Mouse (Mus musculus) lung, embryonic 14.5 days (tissue): Measurements from ENCODE around the gene Cd63. TPM values are rescaled to one million over a fixed set of nuclear protein-coding genes. Genes with fewer than 3 reads are reported as not detected.

Source experiments
- ATAC-seq: fragments of 200-750 bp; cut with Nextera tagmentation; 2 replicates; pipeline ENCODE4 v1.8.0; 2017; ENCODE audit warnings: mild to moderate bottlenecking, moderate TSS enrichment, moderate library complexity; ENCODE audit not compliant: insufficient read depth
- DNase-seq: peaks from one replicate; pipeline ENCODE4 v3.0.0-alpha.2; 2015
- H3K27ac ChIP-seq: fragments of 300-500 bp; sonication (generic); 2 replicates; pipeline ENCODE4 v1.5.1; 2014; ENCODE audit warnings: low read depth, mild to moderate bottlenecking, moderate library complexity
- H3K27me3 ChIP-seq: fragments of 300-500 bp; sonication (generic); 2 replicates; pipeline ENCODE4 v1.6.1; 2014; ENCODE audit warnings: low read length, control low read depth; ENCODE audit not compliant: insufficient read depth
- H3K36me3 ChIP-seq: fragments of 300-500 bp; sonication (generic); 2 replicates; pipeline ENCODE4 v1.6.1; 2014; ENCODE audit warnings: control low read depth; ENCODE audit not compliant: insufficient read depth
- H3K4me1 ChIP-seq: fragments of 300-500 bp; sonication (generic); 2 replicates; pipeline ENCODE4 v1.6.1; 2014; ENCODE audit warnings: antibody characterized with exemption, control low read depth; ENCODE audit not compliant: insufficient read depth
- H3K4me2 ChIP-seq: fragments of 300-500 bp; sonication (generic); 2 replicates; pipeline ENCODE4 v1.6.1; 2014; ENCODE audit warnings: mild to moderate bottlenecking
- H3K4me3 ChIP-seq: fragments of 300-500 bp; sonication (generic); 2 replicates; pipeline ENCODE4 v1.5.1; 2014; ENCODE audit warnings: low read depth, low read length
- H3K9ac ChIP-seq: fragments of 300-500 bp; sonication (generic); 2 replicates; pipeline ENCODE4 v1.6.1; 2014
- H3K9me3 ChIP-seq: fragments of 300-500 bp; sonication (generic); 2 replicates; pipeline ENCODE4 v1.6.1; 2016; ENCODE audit warnings: low read depth, low read length, control low read depth
- CTCF ChIP-seq: IDR thresholded peaks from 2 replicates; pipeline ENCODE4 v1.5.1; 2016; ENCODE audit warnings: antibody characterized with exemption, low read depth
- WGBS: fragments of 180-500 bp; shearing (Covaris S2); extraction: QIAGEN DNeasy Blood & Tissue Kit; methylation state at CpG from one replicate; pipeline ENCODE4 v1.1.7; 2014; 5-methylcytosine and 5-hydroxymethylcytosine counted together
- polyA plus RNA-seq: library from polyadenylated mRNA; unstranded; fragments of >200 nt; fragmentation: Nextera tagmentation; extraction: Ambion mirVana; gene quantifications from 2 replicates; pipeline ENCODE4 v1.2.1, GENCODE M21; 2014

Gene Cd63
- polyA plus RNA-seq, 1 experiment from 2014 or later = 459 TPM

- H3K27me3 ChIP-seq = no peaks in the 10 kb centered on the region
- H3K9ac ChIP-seq = no peak overlapping the region
- no peak overlapping the region for H3K27ac ChIP-seq
- DNase-seq (no peak), ATAC-seq (no peak)
- H3K4me3 ChIP-seq = no peak overlapping the region
- no peak overlapping the region for H3K4me2 ChIP-seq
- 90% methylated on average over 12 of the region's 12 CpGs for WGBS
- H3K9me3 ChIP-seq = no peaks in the 10 kb centered on the region
- peaks cover 4% of the 10 kb centered on the region; the same call in 1 of the 2 replicates for H3K4me1 ChIP-seq
- no peak for TF ChIP-seq CTCF
- H3K36me3 ChIP-seq = peaks cover 58% of the 10 kb centered on the region
Observed at GRCm38 (mm10) chr10:128913696-128914095, 12.9 kb downstream of the Cd63 start.

GRCm38 (mm10) chr10:128915550-128915949 lies 14.8 kb downstream of the Cd63 start:
- TF ChIP-seq CTCF = peak; percentile 42
- no peak overlapping the region for H3K4me3 ChIP-seq
- H3K9me3 ChIP-seq = no peaks in the 10 kb centered on the region
- 87% methylated on average over 2 of the region's 2 CpGs for WGBS
- H3K4me1 ChIP-seq = no peaks in the 10 kb centered on the region
- H3K36me3 ChIP-seq = peaks cover 66% of the 10 kb centered on the region
- no peak overlapping the region for H3K4me2 ChIP-seq
- no peak overlapping the region for H3K27ac ChIP-seq
- ATAC-seq (no peak), DNase-seq (peak; percentile 23)
- H3K9ac ChIP-seq = no peak overlapping the region
- no peaks in the 10 kb centered on the region for H3K27me3 ChIP-seq

- Histone ChIP-seq H3K27ac (no peak overlapping the region), H3K4me1 (no peaks in the 10 kb centered on the region), H3K9ac (no peak overlapping the region), H3K4me3 (no peak overlapping the region), H3K4me2 (no peak overlapping the region), H3K36me3 (peaks cover 61% of the 10 kb centered on the region), H3K9me3 (no peaks in the 10 kb centered on the region), H3K27me3 (no peaks in the 10 kb centered on the region)
- DNase-seq (no peak), ATAC-seq (no peak)
- no peak for TF ChIP-seq CTCF
- 86% methylated on average over 3 of the region's 3 CpGs for WGBS
Observed at GRCm38 (mm10) chr10:128916665-128917064, 15.9 kb downstream of the Cd63 start.

- Histone ChIP-seq H3K9me3 (no peaks in the 10 kb centered on the region), H3K27me3 (no peaks in the 10 kb centered on the region), H3K9ac (no peak overlapping the region), H3K4me2 (no peak overlapping the region), H3K4me1 (peaks cover 3% of the 10 kb centered on the region; the same call in 1 of the 2 replicates), H3K4me3 (no peak overlapping the region), H3K36me3 (peaks cover 56% of the 10 kb centered on the region), H3K27ac (no peak overlapping the region)
- no peak for DNase-seq
- no peak for TF ChIP-seq CTCF
- ATAC-seq = no peak
- 86% methylated on average over 6 of the region's 6 CpGs for WGBS
Observed at GRCm38 (mm10) chr10:128917400-128917799, 16.6 kb downstream of the Cd63 start.

GRCm38 (mm10) chr10:128918246-128918645 lies 17.5 kb downstream of the Cd63 start:
- Histone ChIP-seq H3K4me3 (no peak overlapping the region), H3K36me3 (peaks cover 56% of the 10 kb centered on the region), H3K27ac (no peak overlapping the region), H3K4me1 (peaks cover 3% of the 10 kb centered on the region; the same call in 1 of the 2 replicates), H3K4me2 (no peak overlapping the region), H3K9me3 (no peaks in the 10 kb centered on the region), H3K27me3 (no peaks in the 10 kb centered on the region), H3K9ac (no peak overlapping the region)
- ATAC-seq = no peak
- TF ChIP-seq CTCF = no peak
- no peak for DNase-seq
- WGBS = 70% methylated on average over 7 of the region's 7 CpGs

- H3K27me3 ChIP-seq = no peaks in the 10 kb centered on the region
- no peaks in the 10 kb centered on the region for H3K9me3 ChIP-seq
- no peak overlapping the region for H3K9ac ChIP-seq
- no peak overlapping the region for H3K4me3 ChIP-seq
- peaks cover 46% of the 10 kb centered on the region for H3K36me3 ChIP-seq
- H3K4me2 ChIP-seq = no peak overlapping the region
- DNase-seq = peak; percentile 35
- no peak for ATAC-seq
- no peak for TF ChIP-seq CTCF
- peak overlapping the region; percentile 32; the same call in 1 of the 2 replicates for H3K27ac ChIP-seq
- peaks cover 3% of the 10 kb centered on the region; the same call in 1 of the 2 replicates for H3K4me1 ChIP-seq
- 19% methylated on average over 6 of the region's 6 CpGs for WGBS
Observed at GRCm38 (mm10) chr10:128919203-128919631, 18.4 kb downstream of the Cd63 start.

- ATAC-seq (no peak), DNase-seq (no peak)
- H3K4me2 ChIP-seq = no peak overlapping the region
- H3K27me3 ChIP-seq = no peaks in the 10 kb centered on the region
- TF ChIP-seq CTCF = no peak
- WGBS = 78% methylated on average over 7 of the region's 7 CpGs
- no peak overlapping the region for H3K9ac ChIP-seq
- H3K36me3 ChIP-seq = peaks cover 39% of the 10 kb centered on the region
- H3K27ac ChIP-seq = 0 out of 2 replicates have a peak overlapping the region, but pooled peaks have one; percentile 43
- peaks cover 3% of the 10 kb centered on the region; the same call in 1 of the 2 replicates for H3K4me1 ChIP-seq
- H3K4me3 ChIP-seq = no peak overlapping the region
- H3K9me3 ChIP-seq = no peaks in the 10 kb centered on the region
Observed at GRCm38 (mm10) chr10:128919966-128920365, 19.2 kb downstream of the Cd63 start.

- TF ChIP-seq CTCF = no peak
- ATAC-seq (no peak), DNase-seq (peak; percentile 37)
- H3K4me3 ChIP-seq = no peak overlapping the region
- H3K4me1 ChIP-seq = peaks cover 3% of the 10 kb centered on the region; the same call in 1 of the 2 replicates
- WGBS = 59% methylated on average over 3 of the region's 3 CpGs
- no peak overlapping the region for H3K9ac ChIP-seq
- no peaks in the 10 kb centered on the region for H3K27me3 ChIP-seq
- H3K4me2 ChIP-seq = no peak overlapping the region
- no peaks in the 10 kb centered on the region for H3K9me3 ChIP-seq
- H3K27ac ChIP-seq = 0 out of 2 replicates have a peak overlapping the region, but pooled peaks have one; percentile 38
- peaks cover 33% of the 10 kb centered on the region for H3K36me3 ChIP-seq
Observed at GRCm38 (mm10) chr10:128920736-128921161, 20.0 kb downstream of the Cd63 start.
